Comparison of ENCODE assay signal across 13 mouse cellular contexts in genomic region chr13:57307971-57308903, GRCm38 (mm10).
A peak's percentile ranks its signal among the peaks of the same experiment; 100 is the strongest.
DNase-seq lines count a peak whose midpoint lies in the region; ATAC-seq lines count a peak whose summit lies in the region.
"Had no signal": no experiment of that assay in that cellular context is flagged by ENCODE, and none has a peak within 500 bp of the region (broad histone marks: within the 10 kb centered on the region; RNA-seq: fewer than 3 reads in every experiment).

No protein-coding gene starts in this region.

- no peak overlapping the region for H3K4me2 ChIP-seq in embryonic facial prominence, embryonic 11.5 days (ENCODE audit: low read depth, low read length)
- H3K4me2 ChIP-seq in midbrain, embryonic 16.5 days (ENCODE audit: low read length) = 0 out of 2 replicates have a peak overlapping the region, but pooled peaks have one; percentile 1
- H3K4me2 ChIP-seq: embryonic facial prominence, embryonic 12.5 days; lung, embryonic 15.5 days; midbrain, embryonic 12.5 days had no signal

- H3K4me3 ChIP-seq in embryonic facial prominence, embryonic 11.5 days (ENCODE audit: low read depth, low read length) = no peak overlapping the region
- H3K4me3 ChIP-seq in embryonic facial prominence, embryonic 10.5 days = no peak overlapping the region
- H3K4me3 ChIP-seq in midbrain, embryonic 16.5 days (ENCODE audit: low read depth, low read length) = no peak overlapping the region
- H3K4me3 ChIP-seq: embryonic facial prominence, embryonic 12.5 days; lung, embryonic 15.5 days; midbrain, embryonic 12.5 days had no signal

- no peaks in the 10 kb centered on the region for H3K27me3 ChIP-seq in embryonic facial prominence, embryonic 11.5 days (ENCODE audit: control insufficient read depth, insufficient read depth, low read length)
- H3K27me3 ChIP-seq in embryonic facial prominence, embryonic 10.5 days (replicated peaks; ENCODE audit: low read depth, poor library complexity, severe bottlenecking) = no peaks in the 10 kb centered on the region
- no peaks in the 10 kb centered on the region for H3K27me3 ChIP-seq in midbrain, embryonic 16.5 days (ENCODE audit: control insufficient read depth, insufficient read depth, low read depth, low read length)
- H3K27me3 ChIP-seq: embryonic facial prominence, embryonic 12.5 days; lung, embryonic 15.5 days had no signal

- no peaks in the 10 kb centered on the region for H3K9me3 ChIP-seq in embryonic facial prominence, embryonic 11.5 days (replicated peaks; ENCODE audit: control insufficient read depth, low read length)
- 0 out of 2 replicates have a peak, but pooled peaks cover 3% of the 10 kb centered on the region for H3K9me3 ChIP-seq in embryonic facial prominence, embryonic 10.5 days
- no peaks in the 10 kb centered on the region for H3K9me3 ChIP-seq in midbrain, embryonic 16.5 days (replicated peaks; ENCODE audit: control insufficient read depth, low read length, poor library complexity, severe bottlenecking)
- H3K9me3 ChIP-seq: embryonic facial prominence, embryonic 12.5 days; lung, embryonic 15.5 days; midbrain, embryonic 12.5 days had no signal

- no peak overlapping the region for H3K27ac ChIP-seq in embryonic facial prominence, embryonic 11.5 days (replicated peaks; ENCODE audit: low read depth, low read length)
- no peak overlapping the region for H3K27ac ChIP-seq in embryonic facial prominence, embryonic 10.5 days (replicated peaks)
- no peak overlapping the region for H3K27ac ChIP-seq in midbrain, embryonic 16.5 days (ENCODE audit: low read length)
- H3K27ac ChIP-seq: embryonic facial prominence, embryonic 12.5 days; lung, embryonic 15.5 days; midbrain, embryonic 12.5 days had no signal

- peak; percentile 6 for DNase-seq in embryonic facial prominence, embryonic 11.5 days (ENCODE audit: low spot score)
- no peak for DNase-seq in embryonic facial prominence, embryonic 10.5 days (ENCODE audit: low spot score)
- peak; percentile 13 for DNase-seq in kidney, postnatal 10 days
- no peak for DNase-seq in kidney, adult 18-20 months
- DNase-seq in brain, adult 2 months (ENCODE audit: low read depth, low spot score) = peak; percentile 28
- no peak for DNase-seq in layer of hippocampus, adult 18-20 months (ENCODE audit: low spot score in 2 of 2)
- DNase-seq in heart, postnatal 36 days = no peak
- DNase-seq: gastrocnemius, postnatal 36 days; thymus, postnatal 14 days had no signal

- no peak overlapping the region; the same call in 1 of the 2 replicates for H3K9ac ChIP-seq in embryonic facial prominence, embryonic 11.5 days (replicated peaks; ENCODE audit: low read length)
- no peak overlapping the region for H3K9ac ChIP-seq in midbrain, embryonic 16.5 days (ENCODE audit: low read depth, low read length)
- H3K9ac ChIP-seq: embryonic facial prominence, embryonic 12.5 days; lung, embryonic 15.5 days; midbrain, embryonic 12.5 days had no signal

- ATAC-seq in embryonic facial prominence, embryonic 11.5 days (replicated peaks; ENCODE audit: insufficient number of reproducible peaks, low FRiP score, low TSS enrichment, low read depth) = no peak
- ATAC-seq in midbrain, embryonic 16.5 days = no peak

- no peaks in the 10 kb centered on the region for H3K36me3 ChIP-seq in embryonic facial prominence, embryonic 11.5 days (replicated peaks; ENCODE audit: control insufficient read depth, insufficient read depth, low read depth, low read length)
- H3K36me3 ChIP-seq in embryonic facial prominence, embryonic 10.5 days (replicated peaks) = no peaks in the 10 kb centered on the region
- no peaks in the 10 kb centered on the region for H3K36me3 ChIP-seq in midbrain, embryonic 16.5 days (ENCODE audit: control insufficient read depth, insufficient read depth, low read length)
- H3K36me3 ChIP-seq: embryonic facial prominence, embryonic 12.5 days; lung, embryonic 15.5 days; midbrain, embryonic 12.5 days had no signal

- 22% methylated on average over 20 of the region's 20 CpGs for WGBS in embryonic facial prominence, embryonic 11.5 days
- WGBS in embryonic facial prominence, embryonic 10.5 days = 26% methylated on average over 20 of the region's 20 CpGs
- WGBS in midbrain, embryonic 16.5 days = 13% methylated on average over 20 of the region's 20 CpGs

- intact Hi-C loops in heart, postnatal 36 days (cut with DNase I) = no loop called here

- no peaks in the 10 kb centered on the region for H3K4me1 ChIP-seq in embryonic facial prominence, embryonic 11.5 days (ENCODE audit: control insufficient read depth, insufficient read depth, low read length)
- peaks cover 10% of the 10 kb centered on the region for H3K4me1 ChIP-seq in embryonic facial prominence, embryonic 10.5 days
- H3K4me1 ChIP-seq in midbrain, embryonic 16.5 days (ENCODE audit: control insufficient read depth, insufficient read depth, low read length) = peaks cover 7% of the 10 kb centered on the region
- H3K4me1 ChIP-seq: embryonic facial prominence, embryonic 12.5 days; lung, embryonic 15.5 days had no signal

Comparison
In these comparisons a context has a peak if more than half of its experiments do, and no peak if none do; other contexts are left out.
1. DNase-seq: peak in embryonic facial prominence, embryonic 11.5 days (single experiment), kidney, postnatal 10 days (single experiment) and brain, adult 2 months (single experiment); none in embryonic facial prominence, embryonic 10.5 days (single experiment), kidney, adult 18-20 months (single experiment), layer of hippocampus, adult 18-20 months (0 of 2) and heart, postnatal 36 days (0 of 2).